Mouse (Mus musculus) CD8-positive naive resting alpha-beta T cell, adult 2 months (primary cell): ENCODE data around the gene Apobec1.
"Not testable (repeated sequence)": the region's sequence is repeated elsewhere in the genome, so short reads cannot be mapped to it uniquely, and the experiment has no call there.

Experiments
- DNase-seq, 2 experiments: peaks; one replicate each; pipeline ENCODE4 v3.0.0; 2022; ENCODE audit warnings: low read depth in 2 of 2, low spot score in 2 of 2

Gene Apobec1

DNA sequence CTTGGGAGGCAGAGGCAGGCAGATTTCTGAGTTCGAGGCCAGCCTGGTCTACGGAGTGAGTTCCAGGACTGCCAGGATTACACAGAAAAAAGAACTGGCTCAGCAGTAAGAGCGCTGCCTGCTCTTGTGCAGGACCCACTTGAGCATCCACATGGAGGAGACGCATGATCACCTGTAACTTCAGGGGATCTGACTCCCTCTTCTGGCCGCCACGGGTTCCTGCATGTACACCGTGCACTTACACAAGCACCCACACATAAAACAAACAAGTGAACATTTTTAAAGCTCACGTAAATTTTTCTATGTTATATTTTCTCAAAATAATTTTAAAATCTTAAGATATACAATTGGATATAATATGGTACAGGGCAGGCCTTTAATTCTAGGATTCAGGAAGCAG is 3.2 kb upstream of the Apobec1 start:
- DNase-seq = no peak

DNA sequence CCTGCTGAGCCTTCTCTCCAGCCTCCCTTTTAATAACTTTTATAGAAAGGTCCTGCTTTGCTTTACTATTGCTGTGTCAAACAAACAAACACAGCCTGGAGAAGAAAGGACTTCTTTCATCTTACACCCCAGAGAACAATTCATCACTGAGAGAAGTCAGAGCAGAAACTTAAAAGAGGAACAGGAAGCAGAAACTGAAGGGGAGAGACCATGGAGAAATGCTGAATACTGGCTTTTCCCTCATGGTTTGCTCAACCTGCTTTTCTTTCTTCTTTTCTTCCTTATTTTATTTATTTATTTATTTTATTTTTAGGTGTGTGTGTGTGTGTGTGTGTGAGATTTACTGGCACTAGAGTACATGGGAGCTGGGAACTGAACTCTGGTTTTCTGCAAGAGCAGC is 2.0 kb upstream of the Apobec1 start:
- no peak for DNase-seq

DNA sequence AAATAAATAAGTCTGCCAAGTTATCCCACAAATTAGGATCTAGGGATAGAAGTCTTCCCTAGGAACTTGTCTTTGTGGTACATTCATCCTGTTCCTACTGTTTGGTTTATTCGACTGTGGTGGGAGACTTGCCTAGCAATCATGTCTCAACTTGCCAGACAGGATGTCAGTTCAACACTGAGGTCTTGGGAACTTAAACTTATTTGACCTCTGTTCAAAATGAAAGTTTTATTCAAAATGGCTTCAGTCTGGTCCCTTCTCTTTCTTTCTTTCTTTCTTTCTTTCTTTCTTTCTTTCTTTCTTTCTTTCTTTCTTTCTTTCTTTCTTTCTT is 713 bp upstream of the Apobec1 start:
- no peak for DNase-seq

GRCm38 (mm10) chr6:122601615-122602014 is 629 bp downstream of the Apobec1 start:
- DNase-seq = no peak

GRCm38 (mm10) chr6:122601031-122601430 is 1.2 kb downstream of the Apobec1 start:
- no peak for DNase-seq

DNA sequence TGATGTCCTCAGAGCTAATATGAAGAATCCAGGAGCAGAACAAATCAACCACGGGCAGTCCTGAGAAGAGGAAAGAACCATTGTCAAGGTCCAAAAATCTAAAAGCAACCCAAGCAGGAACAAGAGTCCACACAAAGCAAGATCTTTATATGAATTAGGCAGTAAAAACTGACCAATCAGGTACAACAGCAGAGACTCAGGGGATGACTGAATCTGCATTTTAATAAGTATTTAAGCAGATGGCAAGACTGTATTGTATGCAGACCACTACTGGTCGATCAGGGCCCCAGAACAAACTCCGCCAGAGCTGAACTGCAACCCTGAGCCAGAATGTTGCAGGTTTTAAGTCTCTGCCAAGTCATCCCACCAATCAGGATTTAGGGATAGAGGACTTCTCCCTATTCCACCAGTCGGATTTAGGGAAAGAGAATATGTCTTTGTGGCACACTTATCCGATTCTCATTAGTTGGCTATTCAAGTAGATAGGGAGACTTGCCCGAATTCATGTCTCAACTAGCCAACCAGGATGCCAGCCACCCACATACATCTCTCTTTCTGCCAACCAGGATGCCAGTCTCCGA is 2.1 kb downstream of the Apobec1 start:
- no peak for DNase-seq

GRCm38 (mm10) chr6:122599054-122599737 is 3.0 kb downstream of the Apobec1 start:
- DNase-seq = no peak

DNA sequence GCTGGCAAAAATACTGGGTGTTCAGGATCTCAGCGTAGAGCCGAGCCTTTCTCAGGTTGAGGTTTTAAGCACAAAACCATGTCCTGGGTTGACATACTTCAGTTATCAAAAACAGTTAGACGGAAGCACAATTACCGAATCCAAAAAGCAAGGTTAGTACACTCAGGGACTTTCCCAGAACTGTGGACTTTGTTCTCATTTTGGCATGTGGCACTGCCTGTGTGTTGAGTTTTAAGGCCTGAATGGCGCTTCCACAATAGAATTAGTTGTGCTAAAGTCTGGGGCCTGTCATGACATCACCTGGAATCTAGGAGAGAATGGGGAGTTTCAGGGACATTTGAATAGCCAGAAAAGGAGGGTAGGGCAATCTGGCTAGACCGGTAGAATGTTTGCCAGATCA is 3.8 kb downstream of the Apobec1 start:
- DNase-seq = no peak

GRCm38 (mm10) chr6:122598014-122598413 is 4.2 kb downstream of the Apobec1 start:
- no peak for DNase-seq

DNA sequence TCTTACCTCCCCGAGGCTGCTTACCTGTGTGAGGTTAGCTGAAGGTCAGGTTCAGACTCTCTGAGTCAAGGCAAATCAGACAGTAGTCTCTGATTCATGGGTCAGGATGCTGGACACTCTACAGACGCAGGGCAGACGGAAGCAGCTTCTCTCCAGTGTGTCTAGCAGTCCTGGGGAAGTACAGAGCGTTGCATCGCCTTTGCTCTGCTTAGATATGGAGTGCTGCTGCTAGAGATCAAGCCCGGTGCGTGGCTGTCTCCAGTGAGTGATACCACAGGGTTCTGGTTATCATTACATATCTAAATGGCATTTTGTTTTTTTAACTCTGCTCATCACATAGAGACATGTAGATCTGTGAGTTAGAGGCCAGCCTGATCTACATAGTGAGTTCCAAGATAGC is 5.6 kb downstream of the Apobec1 start:
- no peak for DNase-seq

DNA sequence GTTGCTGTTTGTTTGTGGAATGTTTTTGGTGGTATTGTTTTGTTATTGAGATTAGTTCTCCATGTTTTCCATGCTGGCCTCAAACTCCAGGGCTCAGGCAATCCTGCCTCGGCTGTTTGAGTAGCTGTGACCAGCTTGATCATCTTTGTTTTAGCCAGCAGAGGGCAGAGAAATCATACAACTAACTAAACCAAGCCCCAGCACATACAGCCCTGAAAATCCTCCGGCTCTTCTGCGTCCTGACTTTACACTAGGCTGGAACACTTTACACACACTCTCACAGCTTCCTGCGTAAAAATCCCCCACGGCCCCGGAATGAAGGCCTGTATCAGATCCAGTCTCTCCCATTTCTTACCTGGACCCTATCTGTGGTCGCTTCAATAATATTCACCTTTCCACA is 6.6 kb downstream of the Apobec1 start:
- DNase-seq = no peak

DNA sequence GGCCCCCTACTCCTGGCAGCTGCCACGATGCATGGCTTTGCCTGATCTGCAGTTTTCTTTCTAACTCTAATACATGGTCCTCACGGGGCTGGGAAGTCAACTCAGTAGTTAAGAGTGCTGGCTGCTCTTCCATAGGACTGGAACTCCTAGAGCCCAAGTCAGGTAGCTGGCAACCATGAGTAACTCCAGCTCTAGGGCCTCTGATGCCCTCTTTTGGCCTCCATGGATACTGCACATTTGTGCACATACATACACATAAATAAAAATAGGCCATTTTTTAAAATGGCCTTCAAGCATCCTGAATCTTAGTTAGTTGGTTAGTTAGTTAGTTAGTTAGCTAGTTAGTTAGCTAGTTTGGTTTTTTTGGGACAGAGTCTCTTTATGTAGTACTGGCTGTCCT is 9.3 kb downstream of the Apobec1 start:
- DNase-seq = no peak

GRCm38 (mm10) chr6:122591027-122591758 is 11.1 kb downstream of the Apobec1 start:
- no peak for DNase-seq

- no peak for DNase-seq
Measured at GRCm38 (mm10) chr6:122579086-122579485, 23.2 kb downstream of the Apobec1 start.

DNA sequence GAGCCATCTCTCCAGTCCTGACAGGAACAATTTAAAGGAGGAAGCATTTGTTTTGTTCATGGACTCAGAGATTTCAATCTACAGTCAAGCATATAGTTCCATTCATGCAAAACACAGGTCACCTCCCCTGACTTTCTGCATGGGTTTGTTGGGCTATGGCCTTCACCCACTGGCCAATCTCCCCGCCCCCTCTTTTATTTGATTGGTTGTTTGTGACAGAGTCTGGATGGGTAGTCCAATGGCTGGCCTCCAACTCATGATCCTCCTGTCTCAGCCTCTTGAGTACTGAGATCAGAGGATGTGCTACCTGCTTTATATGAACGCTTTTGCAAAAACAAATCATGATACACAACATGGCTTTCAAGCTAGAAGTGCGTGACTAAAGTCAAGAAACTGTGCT is 25.2 kb downstream of the Apobec1 start:
- no peak for DNase-seq

GRCm38 (mm10) chr6:122575037-122575436 is 27.2 kb downstream of the Apobec1 start:
- not testable (repeated sequence) for DNase-seq

GRCm38 (mm10) chr6:122571617-122571959 is 30.7 kb downstream of the Apobec1 start:
- DNase-seq = no peak

DNA sequence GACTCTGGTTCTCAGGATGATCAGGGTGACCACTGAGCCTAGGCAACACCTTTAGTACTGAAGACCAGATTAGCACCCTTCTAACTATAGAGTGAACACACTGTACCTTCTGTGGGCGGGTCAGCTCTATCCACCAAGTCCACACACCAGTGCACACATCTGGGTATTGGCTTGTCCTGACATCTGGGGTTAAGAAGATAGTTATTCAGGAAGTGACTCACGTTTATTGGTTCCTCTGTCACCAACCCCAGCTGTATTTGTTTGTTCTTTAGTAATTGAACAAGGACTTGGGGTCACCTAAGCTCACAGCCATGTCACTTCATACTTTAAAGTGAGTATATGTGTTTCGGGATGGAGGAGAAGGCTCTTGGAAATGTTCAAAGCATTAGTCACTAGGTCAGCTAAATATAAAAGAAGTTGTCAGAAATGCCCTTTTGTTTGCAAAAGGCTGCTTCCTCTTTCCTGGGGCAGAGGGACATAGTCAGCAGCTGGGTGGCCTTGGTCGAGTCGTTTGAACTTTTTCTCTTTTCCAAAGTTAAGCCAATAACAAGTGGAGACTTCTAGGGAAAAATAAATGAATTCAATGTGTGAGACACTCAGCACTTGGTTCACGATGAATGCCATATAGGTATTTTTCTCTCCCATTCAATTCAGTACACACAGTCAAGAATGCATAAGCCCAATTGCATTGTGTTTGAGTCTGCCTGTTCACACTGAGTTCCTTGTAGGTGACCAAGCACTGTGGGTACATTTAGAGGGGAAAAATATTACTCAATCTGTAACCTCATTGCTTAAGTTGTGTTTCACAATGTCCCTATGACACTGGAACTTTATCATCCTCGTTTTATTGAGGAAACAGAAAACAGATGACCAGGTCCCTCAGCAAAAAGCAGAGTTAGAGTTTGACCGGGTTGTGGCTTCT is 31.3 kb downstream of the Apobec1 start:
- DNase-seq = no peak

- DNase-seq = no peak
Measured at GRCm38 (mm10) chr6:122569762-122570161, 32.5 kb downstream of the Apobec1 start.

DNA sequence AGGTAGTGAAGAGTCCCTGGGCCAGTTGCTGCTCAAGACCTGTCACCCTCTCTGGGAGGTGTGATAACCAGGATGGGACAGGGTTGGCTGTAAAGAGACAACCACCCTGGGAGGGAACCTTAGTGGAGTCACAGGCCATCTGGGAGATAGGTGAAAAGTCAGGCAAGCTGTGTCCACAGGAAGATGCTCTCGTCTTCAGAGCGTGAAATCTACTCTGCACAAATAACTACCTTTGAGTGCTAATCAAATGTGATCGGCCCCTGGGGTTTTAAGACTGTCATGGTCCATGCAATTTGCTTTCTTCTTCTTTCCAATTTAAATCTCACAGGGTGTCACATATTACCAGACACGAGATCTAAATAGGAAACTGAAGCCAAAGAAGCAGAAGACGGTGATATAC is 33.1 kb downstream of the Apobec1 start:
- DNase-seq = no peak

GRCm38 (mm10) chr6:122565070-122565784 is 37.0 kb downstream of the Apobec1 start:
- DNase-seq = no peak
